Mouse (Mus musculus) megakaryocyte, embryonic 14.5 days (primary cell): ENCODE data around the gene Sec24a.

ENCODE experiments used
- FLI1 ChIP-seq: IDR thresholded peaks from 2 replicates; pipeline ENCODE4 v1.6.1; 2012; ENCODE audit warnings: low read length, inconsistent platforms, mixed read lengths
- GATA1 ChIP-seq: IDR thresholded peaks from 3 replicates; pipeline ENCODE4 v1.6.1; 2012; ENCODE audit warnings: mixed read lengths, low read length, inconsistent platforms, borderline replicate concordance

- TF ChIP-seq GATA1 (no peak), FLI1 (no peak)
Observed at GRCm38 (mm10) chr11:51767579-51768220, 4.3 kb upstream of the Sec24a start.
